Mouse (Mus musculus) megakaryocyte progenitor cell, adult 5-6 weeks (primary cell): ENCODE measurements around the gene Hnrnpu. TPM values are rescaled to one million over a fixed set of nuclear protein-coding genes. Genes with fewer than 3 reads are reported as not detected.

ENCODE experiments used
- ATAC-seq: replicated peaks from 2 replicates; pipeline ENCODE4 v1.8.0; 2016; ENCODE audit warnings: mild to moderate bottlenecking, moderate TSS enrichment, inconsistent platforms; ENCODE audit not compliant: poor library complexity
- total RNA-seq, 2 experiments: library from RNA; stranded (forward) in 1 of 2; stranded (reverse) in 1 of 2; fragments of 157-497, 149-512 nt in 1 of 2; fragments of 200-1000 nt in 1 of 2; gene quantifications; 2 replicates each; pipeline versions ENCODE4 v1.2.3 to v1.2.4; 2015 to 2017

The Hnrnpu gene
- total RNA-seq, 2 experiments from 2014 or later, result 490 to 703 TPM

GRCm38 (mm10) chr1:178342063-178342462 is 4.5 kb upstream of the Hnrnpu start:
- ATAC-seq, result no peak

- ATAC-seq, result no peak
Observed at GRCm38 (mm10) chr1:178341435-178341834, 3.8 kb upstream of the Hnrnpu start.

GRCm38 (mm10) chr1:178340213-178340612 is 2.6 kb upstream of the Hnrnpu start:
- no peak for ATAC-seq

GRCm38 (mm10) chr1:178338318-178338641 is 683 bp upstream of the Hnrnpu start:
- ATAC-seq, result no peak

- ATAC-seq, result peak; percentile 8
Observed at GRCm38 (mm10) chr1:178336777-178337481, 668 bp downstream of the Hnrnpu start.

GRCm38 (mm10) chr1:178336289-178336775 is 1.3 kb downstream of the Hnrnpu start:
- peak; percentile 64 for ATAC-seq

- no peak for ATAC-seq
Observed at GRCm38 (mm10) chr1:178335860-178336261, 1.7 kb downstream of the Hnrnpu start.

- ATAC-seq, result no peak
Observed at GRCm38 (mm10) chr1:178329946-178330345, 7.7 kb downstream of the Hnrnpu start.

- ATAC-seq, result no peak
Observed at GRCm38 (mm10) chr1:178329017-178329416, 8.6 kb downstream of the Hnrnpu start.

GRCm38 (mm10) chr1:178326950-178327349 is 10.6 kb downstream of the Hnrnpu start:
- no peak for ATAC-seq

GRCm38 (mm10) chr1:178326357-178326756 is 11.2 kb downstream of the Hnrnpu start:
- ATAC-seq, result no peak

- ATAC-seq, result no peak
Observed at GRCm38 (mm10) chr1:178324568-178324967, 13.0 kb downstream of the Hnrnpu start.

- no peak for ATAC-seq
Observed at GRCm38 (mm10) chr1:178323235-178323634, 14.4 kb downstream of the Hnrnpu start.

GRCm38 (mm10) chr1:178321730-178322357 is 15.8 kb downstream of the Hnrnpu start:
- no peak for ATAC-seq

- peak; percentile 2; the same call in 1 of the 2 replicates for ATAC-seq
Observed at GRCm38 (mm10) chr1:178320723-178321590, 16.6 kb downstream of the Hnrnpu start.

- ATAC-seq, result no peak
Observed at GRCm38 (mm10) chr1:178320038-178320722, 17.4 kb downstream of the Hnrnpu start.

GRCm38 (mm10) chr1:178319295-178320037 is 18.1 kb downstream of the Hnrnpu start:
- ATAC-seq, result peak; percentile 6; the same call in 1 of the 2 replicates

GRCm38 (mm10) chr1:178318389-178319184 is 19.0 kb downstream of the Hnrnpu start, which contains the start of gene Cox20:
Gene Cox20, plus strand, starts transcription at chr1:178319130.
- peak; percentile 59 for ATAC-seq

GRCm38 (mm10) chr1:178318002-178318388 is 19.6 kb downstream of the Hnrnpu start:
- peak; percentile 51 for ATAC-seq
